Comparison of ENCODE assay signal across 20 mouse cellular contexts in the genomic region with DNA sequence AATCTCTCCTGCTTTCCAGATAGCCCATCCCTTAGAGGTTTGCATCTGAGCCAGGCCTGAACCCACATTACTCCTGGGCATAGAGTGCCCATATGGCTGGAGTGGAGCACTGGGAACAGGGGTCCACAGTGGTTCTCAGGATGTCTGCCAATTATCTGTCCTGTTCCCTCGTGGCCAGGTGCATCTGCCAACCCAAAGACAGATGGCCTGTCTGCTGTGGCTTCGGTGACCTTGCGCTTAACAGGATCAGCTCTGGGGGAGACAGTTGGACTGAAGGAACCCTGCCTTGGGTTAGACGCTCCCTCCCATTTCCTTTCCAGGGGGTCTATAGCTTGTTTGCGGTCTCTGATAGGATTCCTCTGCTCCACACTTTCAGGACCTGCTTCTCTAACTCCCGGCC. TPM values are rescaled to one million over a fixed set of nuclear protein-coding genes. Genes with fewer than 3 reads are reported as not detected.
DNase-seq lines count a peak whose midpoint lies in the region; ATAC-seq and TF ChIP-seq lines count a peak whose summit lies in the region.
"Had no signal": no experiment of that assay in that cellular context is flagged by ENCODE, and none has a peak within 500 bp of the region (broad histone marks: within the 10 kb centered on the region; RNA-seq: fewer than 3 reads in every experiment).

No protein-coding gene starts in this region.

- H3K4me1 ChIP-seq in hindbrain, embryonic 10.5 days (replicated peaks), result peaks cover 39% of the 10 kb centered on the region
- H3K4me1 ChIP-seq in hindbrain, embryonic 14.5 days (replicated peaks; ENCODE audit: control insufficient read depth, insufficient read depth, low read length), result peaks cover 16% of the 10 kb centered on the region
- no peaks in the 10 kb centered on the region for H3K4me1 ChIP-seq in midbrain, postnatal 0 days (ENCODE audit: insufficient read depth, low read length)
- H3K4me1 ChIP-seq in midbrain, embryonic 11.5 days (ENCODE audit: control insufficient read depth, insufficient read depth, low read length), result peaks cover 14% of the 10 kb centered on the region
- H3K4me1 ChIP-seq in cerebellum, adult 2 months (ENCODE audit: control insufficient read depth, insufficient read depth, low read length), result peaks cover 21% of the 10 kb centered on the region
- H3K4me1 ChIP-seq in heart, embryonic 10.5 days, result peaks cover 5% of the 10 kb centered on the region; the same call in 1 of the 2 replicates
- H3K4me1 ChIP-seq: heart, embryonic 15.5 days; limb, embryonic 15.5 days; liver, embryonic 15.5 days had no signal

- no peak for TF ChIP-seq CTCF in midbrain, postnatal 0 days (IDR thresholded peaks at IDR 0.05)
- no peak for TF ChIP-seq CTCF in cerebellum, adult 2 months (IDR thresholded peaks at IDR 0.05; ENCODE audit: borderline replicate concordance, insufficient read depth, low read depth, low read length)

- H3K36me3 ChIP-seq in hindbrain, embryonic 10.5 days, result peaks cover 30% of the 10 kb centered on the region
- peaks cover 39% of the 10 kb centered on the region for H3K36me3 ChIP-seq in hindbrain, embryonic 14.5 days (replicated peaks; ENCODE audit: control insufficient read depth, insufficient read depth)
- peaks cover 44% of the 10 kb centered on the region for H3K36me3 ChIP-seq in midbrain, postnatal 0 days (ENCODE audit: insufficient read depth, low read length)
- no peaks in the 10 kb centered on the region; the same call in 1 of the 2 replicates for H3K36me3 ChIP-seq in midbrain, embryonic 11.5 days (ENCODE audit: control insufficient read depth, insufficient read depth, low read length)
- H3K36me3 ChIP-seq in heart, embryonic 10.5 days, result no peaks in the 10 kb centered on the region
- H3K36me3 ChIP-seq: G1E; heart, embryonic 15.5 days; limb, embryonic 15.5 days; liver, embryonic 15.5 days had no signal

- no peaks in the 10 kb centered on the region for H3K9me3 ChIP-seq in hindbrain, embryonic 10.5 days
- no peaks in the 10 kb centered on the region for H3K9me3 ChIP-seq in hindbrain, embryonic 14.5 days (ENCODE audit: control insufficient read depth, low read length)
- H3K9me3 ChIP-seq in midbrain, postnatal 0 days (ENCODE audit: low read length), result no peaks in the 10 kb centered on the region
- no peaks in the 10 kb centered on the region for H3K9me3 ChIP-seq in midbrain, embryonic 11.5 days (ENCODE audit: control insufficient read depth, low read length)
- H3K9me3 ChIP-seq in heart, embryonic 10.5 days, result no peaks in the 10 kb centered on the region
- H3K9me3 ChIP-seq: G1E; heart, embryonic 15.5 days; limb, embryonic 15.5 days; liver, embryonic 15.5 days had no signal

- DNase-seq in hindbrain, embryonic 10.5 days (ENCODE audit: low spot score), result no peak
- no peak for DNase-seq in hindbrain, embryonic 14.5 days (ENCODE audit: low spot score)
- DNase-seq in midbrain, postnatal 0 days (ENCODE audit: low spot score), result peak; percentile 53
- DNase-seq in midbrain, embryonic 11.5 days (ENCODE audit: low spot score, missing footprints), result no peak
- DNase-seq in cerebellum, adult 2 months, result peak; percentile 66 to 79
- peak; percentile 53 for DNase-seq in cerebellum, postnatal 36 days
- no peak for DNase-seq in frontal cortex, adult 2 months (ENCODE audit: extremely low spot score in 1 of 2, low spot score in 1 of 2)
- no peak for DNase-seq in heart, embryonic 10.5 days (ENCODE audit: low spot score)
- DNase-seq: adrenal gland, postnatal 10 days; heart, adult 18-20 months; heart, postnatal 4 days; spleen, adult 18-20 months; thymus, postnatal 4 days had no signal

- TF ChIP-seq POLR2A in cerebellum, adult 2 months (IDR thresholded peaks at IDR 0.05; ENCODE audit: borderline replicate concordance, insufficient read depth, low read length), result no peak

- H3K9ac ChIP-seq in hindbrain, embryonic 14.5 days, result no peak overlapping the region
- no peak overlapping the region for H3K9ac ChIP-seq in midbrain, postnatal 0 days (replicated peaks; ENCODE audit: low read length, poor library complexity, severe bottlenecking)
- H3K9ac ChIP-seq in midbrain, embryonic 11.5 days (ENCODE audit: low read length), result no peak overlapping the region
- H3K9ac ChIP-seq: heart, embryonic 15.5 days; limb, embryonic 15.5 days; liver, embryonic 15.5 days had no signal

- 81% methylated on average over 6 of the region's 6 CpGs for WGBS in hindbrain, embryonic 10.5 days
- 69% methylated on average over 6 of the region's 6 CpGs for WGBS in hindbrain, embryonic 14.5 days
- WGBS in midbrain, postnatal 0 days, result 77% methylated on average over 6 of the region's 6 CpGs
- WGBS in midbrain, embryonic 11.5 days, result 87% methylated on average over 6 of the region's 6 CpGs
- 10% methylated on average over 6 of the region's 6 CpGs for WGBS in cerebellum, adult 2 months
- 71% methylated on average over 6 of the region's 6 CpGs for WGBS in heart, embryonic 10.5 days

- H3K4me2 ChIP-seq in hindbrain, embryonic 14.5 days (replicated peaks), result no peak overlapping the region
- H3K4me2 ChIP-seq in midbrain, postnatal 0 days (ENCODE audit: low read depth, low read length, poor library complexity, severe bottlenecking), result no peak overlapping the region
- H3K4me2 ChIP-seq in midbrain, embryonic 11.5 days, result no peak overlapping the region
- H3K4me2 ChIP-seq: heart, embryonic 15.5 days; limb, embryonic 15.5 days; liver, embryonic 15.5 days had no signal

- no peak overlapping the region for H3K4me3 ChIP-seq in hindbrain, embryonic 10.5 days
- H3K4me3 ChIP-seq in hindbrain, embryonic 14.5 days (replicated peaks; ENCODE audit: low read length), result no peak overlapping the region
- no peak overlapping the region for H3K4me3 ChIP-seq in midbrain, postnatal 0 days (ENCODE audit: low read depth, low read length)
- no peak overlapping the region for H3K4me3 ChIP-seq in midbrain, embryonic 11.5 days (ENCODE audit: low read depth, low read length)
- H3K4me3 ChIP-seq in cerebellum, adult 2 months (replicated peaks; ENCODE audit: insufficient read depth, low read depth, low read length), result no peak overlapping the region
- H3K4me3 ChIP-seq in heart, embryonic 10.5 days, result no peak overlapping the region
- H3K4me3 ChIP-seq: heart, embryonic 15.5 days; limb, embryonic 15.5 days; liver, embryonic 15.5 days had no signal

- H3K27me3 ChIP-seq in hindbrain, embryonic 10.5 days (ENCODE audit: insufficient read depth, poor library complexity, severe bottlenecking), result no peaks in the 10 kb centered on the region
- no peaks in the 10 kb centered on the region for H3K27me3 ChIP-seq in hindbrain, embryonic 14.5 days (ENCODE audit: control insufficient read depth, insufficient read depth, low read length)
- no peaks in the 10 kb centered on the region for H3K27me3 ChIP-seq in midbrain, postnatal 0 days (ENCODE audit: insufficient read depth, low read length)
- H3K27me3 ChIP-seq in midbrain, embryonic 11.5 days (ENCODE audit: control insufficient read depth, insufficient read depth, low read length), result no peaks in the 10 kb centered on the region
- no peaks in the 10 kb centered on the region for H3K27me3 ChIP-seq in cerebellum, adult 2 months (ENCODE audit: control insufficient read depth, insufficient read depth, low read length)
- no peaks in the 10 kb centered on the region; the same call in 1 of the 2 replicates for H3K27me3 ChIP-seq in heart, embryonic 10.5 days (ENCODE audit: insufficient read depth, poor library complexity, severe bottlenecking)
- H3K27me3 ChIP-seq: heart, embryonic 15.5 days; limb, embryonic 15.5 days; liver, embryonic 15.5 days had no signal

- H3K27ac ChIP-seq in hindbrain, embryonic 10.5 days, result peak overlapping the region; percentile 8
- H3K27ac ChIP-seq in hindbrain, embryonic 14.5 days, result no peak overlapping the region
- no peak overlapping the region for H3K27ac ChIP-seq in midbrain, postnatal 0 days (ENCODE audit: low read depth, low read length)
- H3K27ac ChIP-seq in midbrain, embryonic 11.5 days (ENCODE audit: low read depth, low read length), result no peak overlapping the region
- peak overlapping the region; percentile 36 for H3K27ac ChIP-seq in cerebellum, adult 2 months (ENCODE audit: insufficient read depth, low read length)
- H3K27ac ChIP-seq in heart, embryonic 10.5 days, result no peak overlapping the region
- H3K27ac ChIP-seq: heart, embryonic 15.5 days; limb, embryonic 15.5 days; liver, embryonic 15.5 days had no signal

- no peak for ATAC-seq in hindbrain, embryonic 14.5 days (ENCODE audit: low FRiP score)
- no peak for ATAC-seq in midbrain, postnatal 0 days (ENCODE audit: low FRiP score)
- ATAC-seq in midbrain, embryonic 11.5 days (ENCODE audit: low FRiP score), result no peak
- ATAC-seq: activated CD4-positive, CD25-positive, alpha-beta regulatory T cell, adult 4 months; intestine, postnatal 0 days; midbrain, embryonic 16.5 days had no signal

RNA-seq across cellular contexts. Expression of a gene that starts 15.1 kb away (rescaled TPM):
- 7.0 and 15.1 TPM in 2 replicates for polyA plus RNA-seq in hindbrain, embryonic 10.5 days (2016; fragmentation: Nextera tagmentation; extraction: Ambion mirVana)
- 139 and 148 TPM in 2 replicates for polyA plus RNA-seq in hindbrain, embryonic 14.5 days (2014; fragmentation: Nextera tagmentation; extraction: Ambion mirVana)
- 456 and 504 TPM in 2 replicates for total RNA-seq in midbrain, postnatal 0 days (2014; rRNA removed)
- polyA plus RNA-seq in midbrain, postnatal 0 days (2015; fragmentation: Nextera tagmentation; extraction: Ambion mirVana), result 325 and 340 TPM in 2 replicates
- 12.9 and 14.2 TPM in 2 replicates for polyA plus RNA-seq in midbrain, embryonic 11.5 days (2014; fragmentation: Nextera tagmentation; extraction: Ambion mirVana)
- 118 and 124 TPM in 2 replicates for polyA plus RNA-seq in cerebellum, adult 2 months (2012; rRNA removed)
- 374 and 390 TPM in 2 replicates for polyA plus RNA-seq in frontal cortex, adult 2 months (2012; rRNA removed)
- 0.24 and 0.65 TPM in 2 replicates for polyA plus RNA-seq in heart, embryonic 10.5 days (2016; fragmentation: Nextera tagmentation; extraction: Ambion mirVana)

RNA-seq across cellular contexts. Expression of a gene that starts 46.3 kb away (rescaled TPM):
- polyA plus RNA-seq in hindbrain, embryonic 10.5 days (2016; fragmentation: Nextera tagmentation; extraction: Ambion mirVana), result 45.6 TPM in 2 replicates
- 35.9 TPM in 2 replicates for polyA plus RNA-seq in hindbrain, embryonic 14.5 days (2014; fragmentation: Nextera tagmentation; extraction: Ambion mirVana)
- 28.8 and 35.5 TPM in 2 replicates for total RNA-seq in midbrain, postnatal 0 days (2014; rRNA removed)
- polyA plus RNA-seq in midbrain, postnatal 0 days (2015; fragmentation: Nextera tagmentation; extraction: Ambion mirVana), result 30.5 and 34.8 TPM in 2 replicates
- polyA plus RNA-seq in midbrain, embryonic 11.5 days (2014; fragmentation: Nextera tagmentation; extraction: Ambion mirVana), result 32.8 and 40.2 TPM in 2 replicates
- polyA plus RNA-seq in cerebellum, adult 2 months (2012; rRNA removed), result 24.7 and 26.0 TPM in 2 replicates
- polyA plus RNA-seq in frontal cortex, adult 2 months (2012; rRNA removed), result 20.8 and 21.8 TPM in 2 replicates
- 22.1 and 32.3 TPM in 2 replicates for polyA plus RNA-seq in heart, embryonic 10.5 days (2016; fragmentation: Nextera tagmentation; extraction: Ambion mirVana)

Comparison
In these comparisons a context has a peak if more than half of its experiments do, and no peak if none do; other contexts are left out.
1. DNase-seq: peak in midbrain, postnatal 0 days (single experiment), cerebellum, adult 2 months (2 of 2) and cerebellum, postnatal 36 days (2 of 2); none in hindbrain, embryonic 10.5 days (single experiment), hindbrain, embryonic 14.5 days (single experiment), midbrain, embryonic 11.5 days (single experiment), frontal cortex, adult 2 months (0 of 2) and heart, embryonic 10.5 days (single experiment).
2. H3K27ac ChIP-seq: peak in hindbrain, embryonic 10.5 days (single experiment) and cerebellum, adult 2 months (single experiment); none in hindbrain, embryonic 14.5 days (single experiment), midbrain, postnatal 0 days (single experiment), midbrain, embryonic 11.5 days (single experiment) and heart, embryonic 10.5 days (single experiment).